ENCODE assay signal across 8 mouse cellular contexts in the genomic region with DNA sequence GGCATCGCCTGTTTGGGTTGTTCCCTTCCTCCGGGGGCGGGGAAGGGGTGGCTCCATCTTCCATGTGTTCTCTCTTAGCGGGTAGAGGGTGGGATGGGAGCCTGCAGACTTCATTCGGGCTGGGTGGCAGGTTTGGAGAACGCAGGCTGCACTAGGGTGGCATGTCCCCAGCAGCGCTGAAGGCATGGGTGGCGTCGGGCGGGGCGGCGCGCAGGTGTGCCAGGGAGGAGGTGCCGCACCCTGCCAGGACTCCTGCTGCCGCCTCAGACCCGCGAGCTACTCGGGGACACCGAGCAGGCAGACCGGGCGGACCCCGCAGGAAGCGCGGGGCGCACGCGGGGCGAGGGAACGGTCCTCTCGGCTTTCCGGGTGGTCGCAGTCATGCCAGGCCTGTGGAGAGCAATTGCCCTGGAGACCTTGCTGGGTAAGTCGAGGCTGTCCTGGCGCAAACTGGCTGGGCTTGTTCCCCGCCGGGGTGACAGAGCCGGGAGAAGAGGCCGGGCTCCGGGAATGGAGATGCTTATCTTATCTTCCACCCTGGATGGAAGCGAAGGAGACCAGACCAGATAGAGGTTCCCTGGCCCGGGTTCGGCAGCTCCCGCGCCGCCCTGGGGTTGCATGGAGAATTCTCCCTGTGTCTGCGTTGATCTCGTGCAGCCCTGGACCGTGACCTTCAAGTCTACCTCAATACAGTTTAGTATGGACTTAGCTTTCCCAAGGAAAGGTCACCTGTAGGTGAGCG. TPM values are rescaled to one million over a fixed set of nuclear protein-coding genes. Genes with fewer than 3 reads are reported as not detected.
DNase-seq lines count a peak whose midpoint lies in the region; ATAC-seq and TF ChIP-seq lines count a peak whose summit lies in the region.

A gene (plus strand): TSS at position 95 of the 742 bp plus-strand sequence.

- H3K9ac ChIP-seq in heart, embryonic 16.5 days (ENCODE audit: low read length): peak within 1 kb of the TSS; percentile 7; the same call in 1 of the 2 replicates

- 3% methylated on average over 49 of the region's 49 CpGs for WGBS in heart, embryonic 16.5 days

- H3K4me1 ChIP-seq in heart, embryonic 16.5 days (ENCODE audit: control insufficient read depth, insufficient read depth, low read length): peaks cover 6% of the 10 kb centered on the region; the same call in 1 of the 2 replicates
- H3K4me1 ChIP-seq in cortical plate, adult 2 months (ENCODE audit: control insufficient read depth, insufficient read depth, low read length): no peaks in the 10 kb centered on the region

- H3K4me2 ChIP-seq in heart, embryonic 16.5 days (ENCODE audit: low read depth, low read length): peak within 1 kb of the TSS; percentile 68

- no peak for ATAC-seq in heart, embryonic 16.5 days (replicated peaks; ENCODE audit: extremely low read depth, insufficient read depth, low FRiP score)
- peak; percentile 9; the same call in 1 of the 2 replicates for ATAC-seq in granulocyte monocyte progenitor cell, adult 5-6 weeks (replicated peaks; ENCODE audit: poor library complexity, severe bottlenecking)

- TF ChIP-seq CTCF in cortical plate, adult 2 months (IDR thresholded peaks at IDR 0.05; ENCODE audit: extremely low read depth, insufficient read depth, low read length): no peak

- no peak for DNase-seq in heart, adult 18-20 months
- peak; percentile 19 to 40 for DNase-seq in layer of hippocampus, postnatal 36 days
- DNase-seq in retina, embryonic 14.5 days (ENCODE audit: low spot score): peak; percentile 18
- no peak for DNase-seq in MN1 (ENCODE audit: low spot score)
- no peak for DNase-seq in spleen, adult 18-20 months

- H3K9me3 ChIP-seq in heart, embryonic 16.5 days (replicated peaks; ENCODE audit: control insufficient read depth, low read length): no peaks in the 10 kb centered on the region

- peak; percentile 39; the same call in 1 of the 2 replicates for TF ChIP-seq POLR2A in cortical plate, adult 2 months (IDR thresholded peaks at IDR 0.05; ENCODE audit: extremely low read depth, insufficient read depth, low read length)

- H3K4me3 ChIP-seq in heart, embryonic 16.5 days (ENCODE audit: low read length): peak within 1 kb of the TSS; percentile 44
- peak within 1 kb of the TSS; percentile 39 for H3K4me3 ChIP-seq in cortical plate, adult 2 months (ENCODE audit: insufficient read depth, low read length)

- no peak within 1 kb of the TSS for H3K27ac ChIP-seq in heart, embryonic 16.5 days (ENCODE audit: low read length)
- no peak within 1 kb of the TSS for H3K27ac ChIP-seq in cortical plate, adult 2 months (ENCODE audit: insufficient read depth, low read length)

- no peaks in the 10 kb centered on the region for H3K36me3 ChIP-seq in heart, embryonic 16.5 days (ENCODE audit: control insufficient read depth, insufficient read depth)

- peaks cover 25% of the 10 kb centered on the region for H3K27me3 ChIP-seq in heart, embryonic 16.5 days (ENCODE audit: control insufficient read depth, insufficient read depth, low read length)

RNA-seq across cellular contexts. Expression of the gene that starts here (rescaled TPM):
- polyA plus RNA-seq in heart, embryonic 16.5 days (2015; fragmentation: Nextera tagmentation; extraction: Ambion mirVana): not detected in 2 replicates
- total RNA-seq in heart, adult 18-20 months (2021): not detected
- polyA plus RNA-seq in cortical plate, adult 2 months (2012; rRNA removed): 2.8 and 3.6 TPM in 2 replicates
- not detected in 2 replicates for total RNA-seq in granulocyte monocyte progenitor cell, adult 5-6 weeks (2014; fragmentation: Nextera tagmentation)
- not detected in 2 replicates for total RNA-seq in granulocyte monocyte progenitor cell, adult 5-6 weeks (2017)
- total RNA-seq in layer of hippocampus, postnatal 36 days (2021): under 1 TPM; 0.48 to 0.82 TPM

Comparison
In these comparisons a context has a peak if more than half of its experiments do, and no peak if none do; other contexts are left out.
1. Peak in ATAC-seq in granulocyte monocyte progenitor cell, adult 5-6 weeks; RNA of the gene not detected or under 1 TPM.
2. Peak in DNase-seq in layer of hippocampus, postnatal 36 days; RNA of the gene not detected or under 1 TPM.